9 mouse cellular contexts compared by ENCODE assay signal in the genomic region with DNA sequence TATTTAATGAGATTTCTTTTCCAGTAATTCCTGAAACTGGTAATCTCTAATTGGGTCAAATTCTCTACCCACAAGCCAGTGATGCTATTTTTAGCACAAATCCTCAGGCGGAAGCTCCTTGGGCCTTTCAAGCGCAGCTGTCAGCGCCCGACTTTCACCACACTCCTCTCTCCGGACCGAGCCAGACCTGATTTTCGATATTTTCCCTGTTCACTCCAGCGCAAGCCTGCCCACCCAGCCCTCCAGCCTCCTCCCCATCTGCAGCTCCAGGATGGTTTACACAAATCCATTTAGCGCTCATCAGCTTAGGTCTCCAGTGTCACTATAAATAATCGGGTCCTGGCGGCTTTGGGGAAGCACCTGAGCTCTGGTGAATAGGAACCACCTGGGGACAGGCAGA. TPM values are rescaled to one million over a fixed set of nuclear protein-coding genes. Genes with fewer than 3 reads are reported as not detected.
A peak's percentile ranks its signal among the peaks of the same experiment; 100 is the strongest.
DNase-seq lines count a peak whose midpoint lies in the region; ATAC-seq lines count a peak whose summit lies in the region.
"Had no signal": no experiment of that assay in that cellular context is flagged by ENCODE, and none has a peak within 500 bp of the region (broad histone marks: within the 10 kb centered on the region; RNA-seq: fewer than 3 reads in every experiment).

No protein-coding gene starts in this region.

- peak overlapping the region; percentile 90 for H3K27ac ChIP-seq in heart, embryonic 12.5 days (ENCODE audit: poor library complexity, severe bottlenecking)
- peak overlapping the region; percentile 60; the same call in 1 of the 2 replicates for H3K27ac ChIP-seq in midbrain, embryonic 14.5 days (replicated peaks; ENCODE audit: low read depth, low read length)
- H3K27ac ChIP-seq: liver, embryonic 15.5 days had no signal

- no peaks in the 10 kb centered on the region for H3K9me3 ChIP-seq in heart, embryonic 12.5 days (replicated peaks)
- H3K9me3 ChIP-seq in midbrain, embryonic 14.5 days (ENCODE audit: control insufficient read depth, low read length) = no peaks in the 10 kb centered on the region
- H3K9me3 ChIP-seq: liver, embryonic 15.5 days had no signal

- H3K9ac ChIP-seq in heart, embryonic 12.5 days = 0 out of 2 replicates have a peak overlapping the region, but pooled peaks have one; percentile 38
- H3K9ac ChIP-seq in midbrain, embryonic 14.5 days (replicated peaks; ENCODE audit: low read length) = peak overlapping the region; percentile 42
- H3K9ac ChIP-seq: liver, embryonic 15.5 days had no signal

- ATAC-seq in heart, embryonic 12.5 days (ENCODE audit: insufficient number of reproducible peaks, low FRiP score) = no peak
- 0 out of 2 replicates have a peak, but pooled peaks have one; percentile 29 for ATAC-seq in midbrain, embryonic 14.5 days (ENCODE audit: low FRiP score, low TSS enrichment)

- peak overlapping the region; percentile 65 for H3K4me2 ChIP-seq in heart, embryonic 12.5 days
- H3K4me2 ChIP-seq in midbrain, embryonic 14.5 days (ENCODE audit: low read length) = peak overlapping the region; percentile 34
- H3K4me2 ChIP-seq: liver, embryonic 15.5 days had no signal

- H3K4me3 ChIP-seq in heart, embryonic 12.5 days = 0 out of 2 replicates have a peak overlapping the region, but pooled peaks have one; percentile 16
- H3K4me3 ChIP-seq in midbrain, embryonic 14.5 days (replicated peaks; ENCODE audit: low read depth, low read length) = no peak overlapping the region
- H3K4me3 ChIP-seq: liver, embryonic 15.5 days had no signal

- DNase-seq in gastrocnemius, adult 18-20 months (ENCODE audit: low spot score) = peak; percentile 14
- no peak for DNase-seq in gastrocnemius, postnatal 25 days
- DNase-seq in cerebellum, postnatal 10 days = peak; percentile 76 to 79
- DNase-seq in midbrain, embryonic 14.5 days = peak; percentile 67
- no peak for DNase-seq in testis, postnatal 10 days (ENCODE audit: low spot score)
- no peak for DNase-seq in urinary bladder, adult 2 months (ENCODE audit: low spot score)
- DNase-seq in urinary bladder, adult 18-20 months (ENCODE audit: low spot score in 2 of 2) = no peak

- WGBS in heart, embryonic 12.5 days = 2% methylated on average over 11 of the region's 11 CpGs
- WGBS in midbrain, embryonic 14.5 days = 6% methylated on average over 11 of the region's 11 CpGs

- peaks cover 26% of the 10 kb centered on the region for H3K4me1 ChIP-seq in heart, embryonic 12.5 days (replicated peaks)
- peaks cover 17% of the 10 kb centered on the region for H3K4me1 ChIP-seq in midbrain, embryonic 14.5 days (ENCODE audit: control insufficient read depth, insufficient read depth, low read length)
- H3K4me1 ChIP-seq: liver, embryonic 15.5 days had no signal

- peaks cover 49% of the 10 kb centered on the region for H3K27me3 ChIP-seq in heart, embryonic 12.5 days (replicated peaks)
- peaks cover 6% of the 10 kb centered on the region; the same call in 1 of the 2 replicates for H3K27me3 ChIP-seq in midbrain, embryonic 14.5 days (ENCODE audit: control insufficient read depth, insufficient read depth, low read length)

- H3K36me3 ChIP-seq in heart, embryonic 12.5 days = no peaks in the 10 kb centered on the region
- H3K36me3 ChIP-seq in midbrain, embryonic 14.5 days (ENCODE audit: control insufficient read depth, insufficient read depth, low read length) = no peaks in the 10 kb centered on the region
- H3K36me3 ChIP-seq: liver, embryonic 15.5 days had no signal

RNA-seq across cellular contexts. Expression of gene Adcy1, which starts 7.2 kb away (rescaled TPM):
- total RNA-seq in gastrocnemius, adult 18-20 months (2021) = under 1 TPM; 0.48 to 0.59 TPM
- total RNA-seq in gastrocnemius, postnatal 25 days (2021) = 1 to 10 TPM; 1.2 to 1.6 TPM
- 1.2 and 1.3 TPM in 2 replicates for polyA plus RNA-seq in heart, embryonic 12.5 days (2016; fragmentation: Nextera tagmentation; extraction: Ambion mirVana)
- 9.9 and 10.7 TPM in 2 replicates for polyA plus RNA-seq in midbrain, embryonic 14.5 days (2014; fragmentation: Nextera tagmentation; extraction: Ambion mirVana)
- 2.0 and 2.9 TPM in 2 replicates for polyA plus RNA-seq in urinary bladder, adult 2 months (2012; rRNA removed)

Comparison
In these comparisons a context has a peak if more than half of its experiments do, and no peak if none do; other contexts are left out.
1. DNase-seq: peak in gastrocnemius, adult 18-20 months (single experiment), cerebellum, postnatal 10 days (2 of 2) and midbrain, embryonic 14.5 days (single experiment); none in gastrocnemius, postnatal 25 days (single experiment), testis, postnatal 10 days (single experiment), urinary bladder, adult 2 months (single experiment) and urinary bladder, adult 18-20 months (0 of 2).